Mouse (Mus musculus) bone marrow, adult 2 months (tissue): Measurements from ENCODE around the gene Eva1a.
A peak's percentile ranks its signal among the peaks of the same experiment; 100 is the strongest.

Experiments
- CTCF ChIP-seq: fragments of 200-500 bp; IDR thresholded peaks from 2 replicates; pipeline ENCODE4 v1.5.1; 2011; ENCODE audit warnings: low read length, control low read depth; ENCODE audit not compliant: control insufficient read depth, insufficient read depth
- POLR2A ChIP-seq: fragments of 200-500 bp; IDR thresholded peaks from 2 replicates; pipeline ENCODE4 v1.6.1; 2011; ENCODE audit warnings: low read depth, mild to moderate bottlenecking, control low read depth, low read length, borderline replicate concordance; ENCODE audit not compliant: control insufficient read depth

GRCm38 (mm10) chr6:82119322-82120162 is 78.7 kb downstream of the Eva1a start:
- peak; percentile 31 for TF ChIP-seq CTCF
- TF ChIP-seq POLR2A: no peak
